Mouse (Mus musculus) kidney, adult 10 weeks (tissue): ENCODE results near the gene Smad5. TPM values are rescaled to one million over a fixed set of nuclear protein-coding genes. Genes with fewer than 3 reads are reported as not detected.

Source experiments
- polyA plus RNA-seq: library from polyadenylated mRNA; stranded (reverse); fragments of 350-450 nt; fragmentation: Illumina TruSeq; extraction: RNeasy Lipid Tissue Mini Kit (QIAGEN cat#74804); gene quantifications from one replicate; pipeline ENCODE4 v1.2.3, GENCODE M21; 2014; ENCODE audit warnings: low read depth, low replicate concordance

Smad5 gene
- 37.8 TPM for polyA plus RNA-seq

DNA sequence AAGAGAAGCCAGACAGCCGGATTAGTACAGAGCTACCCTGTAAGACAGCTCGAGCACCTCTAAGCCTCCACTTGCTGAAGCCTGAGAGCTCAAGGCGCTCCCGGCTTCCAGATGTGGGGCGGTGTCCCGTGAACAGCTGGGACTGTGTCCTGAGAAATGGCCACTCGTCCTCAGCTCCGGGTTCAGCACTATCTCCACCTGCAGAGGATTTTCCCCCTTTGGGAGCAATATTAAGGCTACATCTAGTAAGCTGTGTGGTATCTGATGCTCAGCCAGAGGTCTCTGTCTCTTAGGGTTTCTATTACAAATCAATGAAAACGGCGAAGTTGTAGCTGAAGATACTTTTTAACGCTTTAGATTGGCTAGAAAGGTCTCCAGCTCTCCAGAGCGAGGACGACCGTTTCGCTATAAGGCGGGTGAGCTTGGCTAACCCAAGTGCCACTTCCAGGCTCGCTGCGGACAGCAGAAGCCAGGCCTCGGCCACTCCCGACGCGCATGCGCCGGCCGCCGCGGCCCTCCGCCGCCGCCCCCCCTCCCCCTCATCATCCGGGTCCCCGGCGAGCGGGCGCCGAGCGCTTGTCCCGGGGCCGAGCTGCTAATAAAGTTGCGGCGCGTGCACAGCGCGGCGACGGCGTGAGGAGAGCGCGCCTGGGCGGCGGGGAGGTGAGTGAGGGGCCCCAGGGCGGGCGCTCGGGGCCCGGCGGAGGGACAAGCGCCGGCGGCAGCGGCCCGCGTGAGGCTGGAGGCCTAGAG, at the start of gene Smad5:
Smad5 (plus strand) TSS at position 542 of the 753 bp plus-strand sequence.

DNA sequence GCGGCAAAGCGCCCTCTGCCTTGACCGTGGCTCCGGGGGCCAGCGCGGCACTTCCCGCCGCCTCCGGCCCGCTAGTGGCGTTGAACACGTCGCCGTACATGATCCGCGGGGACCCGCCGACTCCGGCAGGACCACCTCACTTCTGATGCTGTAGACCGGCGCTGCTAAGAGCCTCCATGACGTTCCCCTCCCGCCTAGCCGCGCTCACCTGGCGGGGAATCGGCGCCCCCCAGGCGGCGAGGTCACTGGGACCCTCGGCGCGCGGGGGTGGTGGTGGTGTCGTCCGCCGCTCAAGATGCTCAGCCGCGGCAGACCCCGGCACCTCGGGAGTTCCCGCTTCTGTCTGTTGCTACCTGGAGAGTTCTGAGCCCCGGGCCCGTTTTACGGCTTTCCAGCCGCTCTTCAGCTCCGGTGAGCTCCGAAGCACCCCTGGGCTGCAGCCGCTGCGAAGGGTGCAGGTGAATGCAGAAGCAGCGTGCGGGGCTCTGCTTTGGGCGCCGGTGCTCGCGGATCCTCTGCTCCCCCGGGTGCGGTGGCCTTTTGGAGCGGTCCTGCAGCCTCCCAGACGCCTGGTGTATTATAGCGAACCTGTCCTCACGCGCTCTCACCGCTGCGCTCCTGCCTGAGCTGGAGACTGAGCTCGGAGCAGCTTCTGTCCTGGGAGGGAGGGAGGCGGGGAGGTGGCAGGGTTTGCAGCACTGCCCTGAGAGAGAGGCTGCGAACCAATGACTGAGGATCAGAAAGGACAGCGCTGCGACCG, 50.6 kb downstream of the Smad5 start, which contains the start of gene Gm45623:
Gm45623 (minus strand) TSS at position 636 of the 760 bp plus-strand sequence.

Other genes starting within 250 kb of the Smad5 start
- gene Il9, start 220.8 kb upstream of the Smad5 start, polyA plus RNA-seq: not detected
- gene Fbxl21, start 180.5 kb upstream of the Smad5 start, polyA plus RNA-seq: 7.3 TPM
- 0.61 TPM for gene Lect2, start 154.5 kb upstream of the Smad5 start, polyA plus RNA-seq
- gene Tgfbi, start 93.5 kb upstream of the Smad5 start, polyA plus RNA-seq: 3.6 TPM
- gene Gm45623, start 50.8 kb downstream of the Smad5 start, polyA plus RNA-seq: not detected
- gene Trpc7, start 193.0 kb downstream of the Smad5 start, polyA plus RNA-seq: not detected